Mouse (Mus musculus): ENCODE results near the gene Ints6l. TPM values are rescaled to one million over a fixed set of nuclear protein-coding genes. Genes with fewer than 3 reads are reported as not detected.
A peak's percentile ranks its signal among the peaks of the same experiment; 100 is the strongest.

Ints6l gene
- total RNA-seq (2021): 10 to 100 TPM; 26.6 to 31.3 TPM
- long read RNA-seq, partial matches to known transcripts: 1 of 7 reads
- long read RNA-seq, other reads (novel, unspliced or antisense): 5 of 7 reads

- peak; percentile 51 to 70 for DNase-seq (ENCODE audit: low spot score in 2 of 2)
Observed at GRCm38 (mm10) chrX:56454671-56455371, at the start of gene Ints6l. TSS of gene Ints6l (plus strand) at chrX:56454857.

- DNase-seq (ENCODE audit: low spot score in 2 of 2): no peak
Observed at GRCm38 (mm10) chrX:56405482-56405881, 49.2 kb upstream of the Ints6l start.

GRCm38 (mm10) chrX:56406128-56406527, 48.5 kb upstream of the Ints6l start:
- DNase-seq (ENCODE audit: low spot score in 2 of 2): no peak

GRCm38 (mm10) chrX:56416277-56416676, 38.4 kb upstream of the Ints6l start:
- no peak for DNase-seq (ENCODE audit: low spot score in 2 of 2)

- no peak for DNase-seq (ENCODE audit: low spot score in 2 of 2)
Observed at GRCm38 (mm10) chrX:56417541-56417940, 37.1 kb upstream of the Ints6l start.

- DNase-seq (ENCODE audit: low spot score in 2 of 2): no peak
Observed at GRCm38 (mm10) chrX:56430601-56431000, 24.1 kb upstream of the Ints6l start.

GRCm38 (mm10) chrX:56435758-56436283, 18.8 kb upstream of the Ints6l start:
- no peak for DNase-seq (ENCODE audit: low spot score in 2 of 2)

GRCm38 (mm10) chrX:56446487-56447428, 7.9 kb upstream of the Ints6l start:
- no peak for DNase-seq (ENCODE audit: low spot score in 2 of 2)

GRCm38 (mm10) chrX:56447524-56448015, 7.1 kb upstream of the Ints6l start, which contains the start of gene Gm2174:
TSS of gene Gm2174 (plus strand) at chrX:56447965.
- no peak for DNase-seq (ENCODE audit: low spot score in 2 of 2)

GRCm38 (mm10) chrX:56455372-56456246, 952 bp downstream of the Ints6l start:
- peak; percentile 76 to 84 for DNase-seq (ENCODE audit: low spot score in 2 of 2)

- peak in 1 of 2 experiments; percentile 18 for DNase-seq (ENCODE audit: low spot score in 2 of 2)
Observed at GRCm38 (mm10) chrX:56456379-56456778, 1.7 kb downstream of the Ints6l start.

- no peak for DNase-seq (ENCODE audit: low spot score in 2 of 2)
Observed at GRCm38 (mm10) chrX:56462020-56462933, 7.6 kb downstream of the Ints6l start.

- no peak for DNase-seq (ENCODE audit: low spot score in 2 of 2)
Observed at GRCm38 (mm10) chrX:56464906-56465305, 10.2 kb downstream of the Ints6l start.

- no peak for DNase-seq (ENCODE audit: low spot score in 2 of 2)
Observed at GRCm38 (mm10) chrX:56467688-56468087, 13.0 kb downstream of the Ints6l start.

- no peak for DNase-seq (ENCODE audit: low spot score in 2 of 2)
Observed at GRCm38 (mm10) chrX:56468422-56468821, 13.8 kb downstream of the Ints6l start.

GRCm38 (mm10) chrX:56474035-56474434, 19.4 kb downstream of the Ints6l start:
- DNase-seq (ENCODE audit: low spot score in 2 of 2): no peak

GRCm38 (mm10) chrX:56477553-56477952, 22.9 kb downstream of the Ints6l start:
- DNase-seq (ENCODE audit: low spot score in 2 of 2): no peak

GRCm38 (mm10) chrX:56481906-56482305, 27.2 kb downstream of the Ints6l start:
- DNase-seq (ENCODE audit: low spot score in 2 of 2): no peak

GRCm38 (mm10) chrX:56489758-56490157, 35.1 kb downstream of the Ints6l start:
- DNase-seq (ENCODE audit: low spot score in 2 of 2): peak; percentile 80 to 81

Data from layer of hippocampus, postnatal 10 days (tissue).